ENCODE assay signal across 13 mouse cellular contexts in genomic region chr13:29744188-29744587, GRCm38 (mm10).
DNase-seq lines count a peak whose midpoint lies in the region; ATAC-seq and TF ChIP-seq lines count a peak whose summit lies in the region.
"Had no signal": no experiment of that assay in that cellular context is flagged by ENCODE, and none has a peak within 500 bp of the region (broad histone marks: within the 10 kb centered on the region; RNA-seq: fewer than 3 reads in every experiment).

No protein-coding gene starts in this region.

- TF ChIP-seq EP300 in heart, adult 2 months (IDR thresholded peaks at IDR 0.05; ENCODE audit: insufficient read depth, low read depth, low read length), result no peak
- no peak for TF ChIP-seq EP300 in liver, embryonic 14.5 days (IDR thresholded peaks at IDR 0.05; ENCODE audit: low read depth)

- no peak overlapping the region for H3K9ac ChIP-seq in heart, adult 2 months (ENCODE audit: low read depth, low read length)
- H3K9ac ChIP-seq in liver, embryonic 14.5 days (replicated peaks), result no peak overlapping the region
- H3K9ac ChIP-seq in liver, embryonic 11.5 days (ENCODE audit: low read depth, low read length), result no peak overlapping the region
- H3K9ac ChIP-seq: hindbrain, embryonic 13.5 days; limb, embryonic 15.5 days; midbrain, embryonic 15.5 days; neural tube, embryonic 15.5 days had no signal

- intact Hi-C loops in heart, adult 2 months (cut with DNase I), result no loop called here
- intact Hi-C loops in heart, postnatal 14 days (cut with DNase I), result no loop called here

- H3K27ac ChIP-seq in heart, adult 2 months, result no peak overlapping the region
- no peak overlapping the region for H3K27ac ChIP-seq in liver, embryonic 14.5 days
- no peak overlapping the region for H3K27ac ChIP-seq in liver, embryonic 11.5 days (ENCODE audit: low read depth, low read length)
- H3K27ac ChIP-seq: hindbrain, embryonic 13.5 days; limb, embryonic 15.5 days; midbrain, embryonic 15.5 days; neural tube, embryonic 15.5 days had no signal

- peaks cover 1% of the 10 kb centered on the region; the same call in 1 of the 2 replicates for H3K4me1 ChIP-seq in heart, adult 2 months (ENCODE audit: control insufficient read depth, insufficient read depth, low read length)
- H3K4me1 ChIP-seq in liver, embryonic 14.5 days (replicated peaks; ENCODE audit: control insufficient read depth in 2 of 2, insufficient read depth in 2 of 2, low read length in 1 of 2), result no peaks in the 10 kb centered on the region
- no peaks in the 10 kb centered on the region for H3K4me1 ChIP-seq in liver, embryonic 11.5 days (replicated peaks; ENCODE audit: control insufficient read depth, insufficient read depth, low read length)
- H3K4me1 ChIP-seq: midbrain, embryonic 15.5 days; neural tube, embryonic 15.5 days had no signal

- WGBS in heart, adult 2 months, result 72% methylated on average over 3 of the region's 3 CpGs
- WGBS in liver, embryonic 14.5 days (ENCODE audit: insufficient replicate concordance), result 60% methylated on average over 3 of the region's 3 CpGs
- 69% methylated on average over 3 of the region's 3 CpGs for WGBS in liver, embryonic 11.5 days

- ATAC-seq in liver, embryonic 14.5 days (ENCODE audit: insufficient read depth), result no peak
- no peak for ATAC-seq in liver, embryonic 11.5 days (replicated peaks; ENCODE audit: low FRiP score)
- ATAC-seq: midbrain, embryonic 15.5 days had no signal

- no peak for DNase-seq in heart, adult 2 months
- DNase-seq in heart, postnatal 14 days, result no peak
- no peak for DNase-seq in liver, embryonic 14.5 days (ENCODE audit: low read depth in 3 of 3, low spot score in 3 of 3)
- no peak for DNase-seq in liver, embryonic 11.5 days (ENCODE audit: low spot score)
- peak; percentile 19 to 46 for DNase-seq in kidney, postnatal 36 days
- peak; percentile 31 for DNase-seq in thymus, postnatal 0 days (ENCODE audit: low spot score)
- no peak for DNase-seq in ovary, postnatal 14 days (ENCODE audit: low spot score)
- no peak for DNase-seq in urinary bladder, postnatal 14 days (ENCODE audit: low spot score)
- DNase-seq: gastrocnemius, postnatal 25 days had no signal

- peaks cover 2% of the 10 kb centered on the region; the same call in 1 of the 2 replicates for H3K36me3 ChIP-seq in heart, adult 2 months (ENCODE audit: control insufficient read depth, insufficient read depth, low read length)
- no peaks in the 10 kb centered on the region for H3K36me3 ChIP-seq in liver, embryonic 14.5 days (replicated peaks; ENCODE audit: control insufficient read depth, insufficient read depth, low read depth)
- no peaks in the 10 kb centered on the region for H3K36me3 ChIP-seq in liver, embryonic 11.5 days (ENCODE audit: control insufficient read depth, insufficient read depth, low read length)
- H3K36me3 ChIP-seq: hindbrain, embryonic 13.5 days; limb, embryonic 15.5 days; midbrain, embryonic 15.5 days; neural tube, embryonic 15.5 days had no signal

- no peak overlapping the region for H3K4me2 ChIP-seq in liver, embryonic 14.5 days (ENCODE audit: low read depth)
- H3K4me2 ChIP-seq in liver, embryonic 11.5 days, result no peak overlapping the region
- H3K4me2 ChIP-seq: hindbrain, embryonic 13.5 days; limb, embryonic 15.5 days; midbrain, embryonic 15.5 days; neural tube, embryonic 15.5 days had no signal

- no peaks in the 10 kb centered on the region for H3K27me3 ChIP-seq in heart, adult 2 months (ENCODE audit: control insufficient read depth, insufficient read depth, low read length)
- no peaks in the 10 kb centered on the region for H3K27me3 ChIP-seq in liver, embryonic 14.5 days (ENCODE audit: control insufficient read depth, insufficient read depth, low read length)
- H3K27me3 ChIP-seq in liver, embryonic 11.5 days (replicated peaks; ENCODE audit: control insufficient read depth, insufficient read depth, low read length), result no peaks in the 10 kb centered on the region
- H3K27me3 ChIP-seq: hindbrain, embryonic 13.5 days; limb, embryonic 15.5 days; midbrain, embryonic 15.5 days; neural tube, embryonic 15.5 days had no signal

- H3K4me3 ChIP-seq in heart, adult 2 months, result no peak overlapping the region
- no peak overlapping the region for H3K4me3 ChIP-seq in liver, embryonic 14.5 days (ENCODE audit: insufficient read depth in 1 of 2, low read depth in 2 of 2, low read length in 2 of 2)
- H3K4me3 ChIP-seq in liver, embryonic 11.5 days (ENCODE audit: low read depth, low read length), result no peak overlapping the region
- H3K4me3 ChIP-seq: hindbrain, embryonic 13.5 days; limb, embryonic 15.5 days; midbrain, embryonic 15.5 days; neural tube, embryonic 15.5 days had no signal

- peak; percentile 37 for TF ChIP-seq CTCF in heart, adult 2 months (IDR thresholded peaks at IDR 0.05)
- peak; percentile 18; the same call in 1 of the 2 replicates for TF ChIP-seq CTCF in liver, embryonic 14.5 days (IDR thresholded peaks at IDR 0.05; ENCODE audit: low read depth)

- no peak for TF ChIP-seq POLR2A in heart, adult 2 months (IDR thresholded peaks at IDR 0.05; ENCODE audit: insufficient read depth, low read depth, low read length)

- H3K9me3 ChIP-seq in liver, embryonic 14.5 days (ENCODE audit: control insufficient read depth, low read length), result no peaks in the 10 kb centered on the region
- no peaks in the 10 kb centered on the region for H3K9me3 ChIP-seq in liver, embryonic 11.5 days (ENCODE audit: control insufficient read depth, low read length)
- H3K9me3 ChIP-seq: hindbrain, embryonic 13.5 days; limb, embryonic 15.5 days; midbrain, embryonic 15.5 days; neural tube, embryonic 15.5 days had no signal

- H3K79me2 ChIP-seq in heart, adult 2 months (replicated peaks; ENCODE audit: control insufficient read depth, insufficient read depth, low read length), result no peaks in the 10 kb centered on the region; the same call in 1 of the 2 replicates

Comparison
In these comparisons a context has a peak if more than half of its experiments do, and no peak if none do; other contexts are left out.
1. DNase-seq: peak in kidney, postnatal 36 days (2 of 2) and thymus, postnatal 0 days (single experiment); none in heart, adult 2 months (0 of 2), heart, postnatal 14 days (0 of 2), liver, embryonic 14.5 days (0 of 3), liver, embryonic 11.5 days (single experiment), ovary, postnatal 14 days (single experiment) and urinary bladder, postnatal 14 days (single experiment).